Mouse (Mus musculus) liver, embryonic 14.5 days (tissue): ENCODE measurements around the gene Zkscan2.

Experiments
- CTCF ChIP-seq: IDR thresholded peaks from 2 replicates; pipeline ENCODE4 v1.5.1; 2016; ENCODE audit warnings: antibody characterized with exemption, low read depth, control low read depth
- EP300 ChIP-seq: IDR thresholded peaks from 2 replicates; pipeline ENCODE4 v1.6.1; 2016; ENCODE audit warnings: antibody characterized with exemption, low read depth

DNA sequence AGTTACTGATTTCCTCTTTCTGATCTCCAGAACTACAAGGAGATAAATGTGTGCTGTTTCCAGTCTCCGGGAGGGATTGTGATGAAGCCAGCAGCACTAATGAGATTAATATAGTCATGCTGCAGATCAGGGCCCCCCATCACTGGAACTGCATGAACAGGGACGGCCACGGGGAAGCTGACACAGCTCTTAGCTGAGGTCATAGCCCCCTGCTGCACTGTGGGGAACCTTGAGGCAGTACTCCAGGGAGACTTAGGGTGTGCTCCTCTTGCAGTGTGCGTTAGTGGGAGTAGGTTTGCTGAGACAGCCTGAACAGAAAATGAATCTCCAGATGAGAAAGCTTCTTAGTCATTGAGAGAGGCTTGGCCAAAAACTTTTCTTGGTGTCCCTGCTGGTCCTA, 69.0 kb downstream of the Zkscan2 start:
- TF ChIP-seq CTCF (no peak), EP300 (no peak)
